8 mouse cellular contexts compared by ENCODE assay signal in the genomic region with DNA sequence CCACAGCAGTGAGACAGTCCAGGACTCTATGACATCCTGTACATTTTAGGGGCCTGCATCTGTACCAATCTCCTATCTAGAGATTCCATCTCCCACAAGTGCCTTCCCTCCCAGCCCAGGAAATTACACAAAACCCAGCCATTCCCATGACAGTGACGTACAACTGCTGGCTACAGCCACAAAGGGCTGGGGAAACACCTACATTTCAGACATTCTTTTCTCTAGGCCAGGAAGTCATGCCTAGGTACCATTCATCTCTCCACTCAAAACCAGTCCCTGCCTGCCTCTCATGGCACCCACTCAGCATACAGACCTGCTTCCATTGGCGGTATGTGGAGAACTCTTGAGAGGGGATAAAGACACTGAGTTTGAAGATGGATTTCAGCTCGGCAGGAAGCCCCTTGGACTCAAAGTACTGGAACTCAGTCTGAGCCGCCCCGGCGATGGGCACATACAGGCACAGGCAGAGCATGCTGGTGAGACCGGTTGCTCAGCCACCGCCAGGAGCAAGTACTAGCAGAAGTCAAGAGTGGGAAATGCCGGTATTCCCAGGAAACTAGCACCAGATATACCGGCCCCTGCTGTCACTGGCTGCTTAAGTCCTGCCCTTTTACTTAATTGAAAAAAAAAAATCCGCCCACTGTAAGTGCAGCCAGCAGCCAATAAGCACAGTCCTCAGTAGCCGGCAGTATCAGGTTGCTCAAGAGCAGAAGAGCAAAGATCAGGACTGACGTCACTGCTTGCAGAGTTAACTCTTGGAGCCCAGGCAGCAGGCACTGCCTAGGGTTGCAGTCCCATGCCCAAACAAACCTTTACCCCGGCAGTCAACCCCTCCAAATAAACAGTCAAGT. TPM values are rescaled to one million over a fixed set of nuclear protein-coding genes. Genes with fewer than 3 reads are reported as not detected.
A peak's percentile ranks its signal among the peaks of the same experiment; 100 is the strongest.
DNase-seq lines count a peak whose midpoint lies in the region; ATAC-seq lines count a peak whose summit lies in the region.

No protein-coding gene starts in this region.

- H3K36me3 ChIP-seq in forebrain, embryonic 11.5 days (ENCODE audit: control insufficient read depth, insufficient read depth, low read length) = no peaks in the 10 kb centered on the region; the same call in 1 of the 2 replicates
- H3K36me3 ChIP-seq in stomach, embryonic 15.5 days = peaks cover 22% of the 10 kb centered on the region

- peak overlapping the region; percentile 98 for H3K27ac ChIP-seq in brown adipose tissue, adult 24 weeks (replicated peaks; ENCODE audit: low read depth, low read length)
- H3K27ac ChIP-seq in forebrain, embryonic 11.5 days (ENCODE audit: low read depth, low read length) = peak overlapping the region; percentile 62
- peak overlapping the region; percentile 93 for H3K27ac ChIP-seq in stomach, embryonic 15.5 days

- no peaks in the 10 kb centered on the region for H3K27me3 ChIP-seq in forebrain, embryonic 11.5 days (ENCODE audit: control insufficient read depth, insufficient read depth, low read length)
- H3K27me3 ChIP-seq in stomach, embryonic 15.5 days (replicated peaks) = no peaks in the 10 kb centered on the region

- peak; percentile 51 for DNase-seq in right cerebral cortex, adult 18-20 months
- no peak for DNase-seq in right cerebral cortex, postnatal 4 days
- DNase-seq in forebrain, embryonic 11.5 days (ENCODE audit: low spot score) = peak; percentile 70
- DNase-seq in heart, postnatal 36 days = peak; percentile 65 to 73
- DNase-seq in kidney, postnatal 4 days = peak; percentile 76 to 83

- ATAC-seq in forebrain, embryonic 11.5 days (replicated peaks; ENCODE audit: low FRiP score) = peak; percentile 84
- peak; percentile 89 for ATAC-seq in megakaryocyte progenitor cell, adult 5-6 weeks (replicated peaks; ENCODE audit: poor library complexity)
- ATAC-seq in stomach, embryonic 15.5 days (ENCODE audit: insufficient read depth, low FRiP score, low read depth) = peak; percentile 85

- H3K9me3 ChIP-seq in forebrain, embryonic 11.5 days (ENCODE audit: control insufficient read depth, low read length) = no peaks in the 10 kb centered on the region
- no peaks in the 10 kb centered on the region for H3K9me3 ChIP-seq in stomach, embryonic 15.5 days

- H3K4me1 ChIP-seq in brown adipose tissue, adult 24 weeks (ENCODE audit: control insufficient read depth, insufficient read depth, insufficient read length, low read length) = peaks cover 31% of the 10 kb centered on the region
- peaks cover 28% of the 10 kb centered on the region for H3K4me1 ChIP-seq in forebrain, embryonic 11.5 days (replicated peaks; ENCODE audit: control insufficient read depth, insufficient read depth, low read length)
- peaks cover 45% of the 10 kb centered on the region for H3K4me1 ChIP-seq in stomach, embryonic 15.5 days

- peak overlapping the region; percentile 48 for H3K9ac ChIP-seq in forebrain, embryonic 11.5 days (ENCODE audit: low read length)
- H3K9ac ChIP-seq in stomach, embryonic 15.5 days = no peak overlapping the region

- intact Hi-C loops in heart, postnatal 36 days (cut with DNase I) = loop anchor here (5.0 kb wide), 1 partner anchor 144 kb away; no protein-coding TSS in a partner anchor

- H3K4me3 ChIP-seq in brown adipose tissue, adult 24 weeks (ENCODE audit: insufficient read depth, low read depth, low read length) = peak overlapping the region; percentile 62
- H3K4me3 ChIP-seq in forebrain, embryonic 11.5 days (ENCODE audit: low read depth, low read length) = peak overlapping the region; percentile 29
- peak overlapping the region; percentile 43 for H3K4me3 ChIP-seq in stomach, embryonic 15.5 days (replicated peaks)

- peak overlapping the region; percentile 65 for H3K4me2 ChIP-seq in forebrain, embryonic 11.5 days (ENCODE audit: low read depth, low read length, severe bottlenecking)
- peak overlapping the region; percentile 80 for H3K4me2 ChIP-seq in stomach, embryonic 15.5 days

- WGBS in forebrain, embryonic 11.5 days = 1% methylated on average over 14 of the region's 14 CpGs
- WGBS in stomach, embryonic 15.5 days = 2% methylated on average over 14 of the region's 14 CpGs

RNA-seq across cellular contexts. Expression of a gene that starts 26.6 kb away (rescaled TPM):
- polyA plus RNA-seq in brown adipose tissue, adult 24 weeks (2012; ENCODE audit: insufficient read depth, insufficient read length, missing spikeins) = 1.8 and 2.1 TPM in 2 replicates
- polyA plus RNA-seq in forebrain, embryonic 11.5 days (2014; fragmentation: Nextera tagmentation; extraction: Ambion mirVana) = 6.6 and 7.1 TPM in 2 replicates
- 1 to 10 TPM; 3.1 to 3.8 TPM for total RNA-seq in heart, postnatal 36 days (2021)
- 1.5 and 1.9 TPM in 2 replicates for total RNA-seq in megakaryocyte progenitor cell, adult 5-6 weeks (2015)
- total RNA-seq in megakaryocyte progenitor cell, adult 5-6 weeks (2017) = 3.5 TPM in 2 replicates
- 5.1 and 5.4 TPM in 2 replicates for polyA plus RNA-seq in stomach, embryonic 15.5 days (2015; fragmentation: Nextera tagmentation; extraction: Ambion mirVana)

RNA-seq across cellular contexts. Expression of a gene that starts 27.5 kb away (rescaled TPM):
- 9.2 and 11.0 TPM in 2 replicates for polyA plus RNA-seq in brown adipose tissue, adult 24 weeks (2012; ENCODE audit: insufficient read depth, insufficient read length, missing spikeins)
- polyA plus RNA-seq in forebrain, embryonic 11.5 days (2014; fragmentation: Nextera tagmentation; extraction: Ambion mirVana) = 25.9 and 26.6 TPM in 2 replicates
- total RNA-seq in heart, postnatal 36 days (2021) = 10 to 100 TPM in 1 of 2 experiments, 1 to 10 TPM in 1; 4.8 to 12.4 TPM
- 5.2 and 6.4 TPM in 2 replicates for total RNA-seq in megakaryocyte progenitor cell, adult 5-6 weeks (2015)
- total RNA-seq in megakaryocyte progenitor cell, adult 5-6 weeks (2017) = 10.7 and 11.5 TPM in 2 replicates
- polyA plus RNA-seq in stomach, embryonic 15.5 days (2015; fragmentation: Nextera tagmentation; extraction: Ambion mirVana) = 17.6 and 17.9 TPM in 2 replicates

RNA-seq across cellular contexts. Expression of a gene that starts 28.0 kb away (rescaled TPM):
- polyA plus RNA-seq in brown adipose tissue, adult 24 weeks (2012; ENCODE audit: insufficient read depth, insufficient read length, missing spikeins) = 87.7 and 101 TPM in 2 replicates
- polyA plus RNA-seq in forebrain, embryonic 11.5 days (2014; fragmentation: Nextera tagmentation; extraction: Ambion mirVana) = 28.0 and 29.4 TPM in 2 replicates
- total RNA-seq in heart, postnatal 36 days (2021) = 10 to 100 TPM; 69.9 to 70.6 TPM
- total RNA-seq in megakaryocyte progenitor cell, adult 5-6 weeks (2015) = 6.3 and 12.1 TPM in 2 replicates
- total RNA-seq in megakaryocyte progenitor cell, adult 5-6 weeks (2017) = 9.5 and 10.6 TPM in 2 replicates
- polyA plus RNA-seq in stomach, embryonic 15.5 days (2015; fragmentation: Nextera tagmentation; extraction: Ambion mirVana) = 28.5 and 31.4 TPM in 2 replicates

RNA-seq across cellular contexts. Expression of a gene that starts 35.7 kb away (rescaled TPM):
- 2.7 TPM in 1 of 2 replicates, not detected in the other for polyA plus RNA-seq in brown adipose tissue, adult 24 weeks (2012; ENCODE audit: insufficient read depth, insufficient read length, missing spikeins)
- 0.28 TPM in 1 of 2 replicates, not detected in the other for polyA plus RNA-seq in forebrain, embryonic 11.5 days (2014; fragmentation: Nextera tagmentation; extraction: Ambion mirVana)
- total RNA-seq in heart, postnatal 36 days (2021) = 1 to 10 TPM; 3.1 to 7.0 TPM
- total RNA-seq in megakaryocyte progenitor cell, adult 5-6 weeks (2015) = 437 and 498 TPM in 2 replicates
- total RNA-seq in megakaryocyte progenitor cell, adult 5-6 weeks (2017) = 53.7 and 107 TPM in 2 replicates
- 25.1 and 30.7 TPM in 2 replicates for polyA plus RNA-seq in stomach, embryonic 15.5 days (2015; fragmentation: Nextera tagmentation; extraction: Ambion mirVana)

RNA-seq across cellular contexts. Expression of a gene that starts 42.0 kb away (rescaled TPM):
- polyA plus RNA-seq in brown adipose tissue, adult 24 weeks (2012; ENCODE audit: insufficient read depth, insufficient read length, missing spikeins) = 296 and 402 TPM in 2 replicates
- polyA plus RNA-seq in forebrain, embryonic 11.5 days (2014; fragmentation: Nextera tagmentation; extraction: Ambion mirVana) = 37.7 and 45.4 TPM in 2 replicates
- 10 to 100 TPM; 43.9 to 44.3 TPM for total RNA-seq in heart, postnatal 36 days (2021)
- 15.3 and 18.1 TPM in 2 replicates for total RNA-seq in megakaryocyte progenitor cell, adult 5-6 weeks (2015)
- 8.0 and 15.4 TPM in 2 replicates for total RNA-seq in megakaryocyte progenitor cell, adult 5-6 weeks (2017)
- polyA plus RNA-seq in stomach, embryonic 15.5 days (2015; fragmentation: Nextera tagmentation; extraction: Ambion mirVana) = 36.1 and 42.9 TPM in 2 replicates
